Mouse (Mus musculus) CD4-positive, CD25-positive, alpha-beta regulatory T cell, adult 4 months (primary cell): ENCODE measurements around the gene Tmcc3. TPM values are rescaled to one million over a fixed set of nuclear protein-coding genes. Genes with fewer than 3 reads are reported as not detected.

ENCODE experiments used
- ATAC-seq: one replicate; pipeline ENCODE4 v1.8.0; 2017
- polyA plus RNA-seq, 2 experiments: library from polyadenylated mRNA; unstranded; fragments of 100-300 nt; shearing (Covaris generic); gene quantifications; one replicate each; pipeline ENCODE4 v1.2.1; 2017

Tmcc3 gene
- polyA plus RNA-seq, 2 experiments from 2014 or later, result 1.2 to 2.2 TPM

- no peak for ATAC-seq
Measured at GRCm38 (mm10) chr10:94520306-94521106, 208.8 kb downstream of the Tmcc3 start.

GRCm38 (mm10) chr10:94521107-94521401, 209.3 kb downstream of the Tmcc3 start:
- ATAC-seq, result no peak

GRCm38 (mm10) chr10:94521776-94522175, 210.0 kb downstream of the Tmcc3 start:
- ATAC-seq, result no peak

GRCm38 (mm10) chr10:94523297-94523696, 211.5 kb downstream of the Tmcc3 start:
- ATAC-seq, result no peak

- peak; percentile 48 for ATAC-seq
Measured at GRCm38 (mm10) chr10:94523711-94524156, 212.0 kb downstream of the Tmcc3 start.

- peak; percentile 72 for ATAC-seq
Measured at GRCm38 (mm10) chr10:94524966-94525365, 213.2 kb downstream of the Tmcc3 start.

- ATAC-seq, result no peak
Measured at GRCm38 (mm10) chr10:94525784-94526183, 214.0 kb downstream of the Tmcc3 start.

- ATAC-seq, result no peak
Measured at GRCm38 (mm10) chr10:94526834-94527233, 215.1 kb downstream of the Tmcc3 start.

GRCm38 (mm10) chr10:94527248-94527647, 215.5 kb downstream of the Tmcc3 start:
- no peak for ATAC-seq

GRCm38 (mm10) chr10:94530079-94530478, 218.3 kb downstream of the Tmcc3 start:
- no peak for ATAC-seq

- no peak for ATAC-seq
Measured at GRCm38 (mm10) chr10:94531482-94531881, 219.7 kb downstream of the Tmcc3 start.

GRCm38 (mm10) chr10:94533081-94533724, 221.5 kb downstream of the Tmcc3 start:
- ATAC-seq, result no peak

GRCm38 (mm10) chr10:94538623-94539022, 226.9 kb downstream of the Tmcc3 start:
- ATAC-seq, result peak; percentile 53

GRCm38 (mm10) chr10:94540241-94540640, 228.5 kb downstream of the Tmcc3 start:
- ATAC-seq, result no peak

GRCm38 (mm10) chr10:94543956-94544355, 232.2 kb downstream of the Tmcc3 start:
- no peak for ATAC-seq

- no peak for ATAC-seq
Measured at GRCm38 (mm10) chr10:94544803-94545202, 233.1 kb downstream of the Tmcc3 start.

- peak; percentile 88 for ATAC-seq
Measured at GRCm38 (mm10) chr10:94545259-94546019, 233.7 kb downstream of the Tmcc3 start.

GRCm38 (mm10) chr10:94546617-94547016, 234.9 kb downstream of the Tmcc3 start:
- ATAC-seq, result no peak

- no peak for ATAC-seq
Measured at GRCm38 (mm10) chr10:94549511-94550232, 237.9 kb downstream of the Tmcc3 start.

- ATAC-seq, result no peak
Measured at GRCm38 (mm10) chr10:94550649-94551048, 238.9 kb downstream of the Tmcc3 start.

- no peak for ATAC-seq
Measured at GRCm38 (mm10) chr10:94551065-94551464, 239.3 kb downstream of the Tmcc3 start.

GRCm38 (mm10) chr10:94551511-94551910, 239.8 kb downstream of the Tmcc3 start:
- ATAC-seq, result peak; percentile 53
